Mouse (Mus musculus): Measurements from ENCODE around the gene Stk38l.

DNA sequence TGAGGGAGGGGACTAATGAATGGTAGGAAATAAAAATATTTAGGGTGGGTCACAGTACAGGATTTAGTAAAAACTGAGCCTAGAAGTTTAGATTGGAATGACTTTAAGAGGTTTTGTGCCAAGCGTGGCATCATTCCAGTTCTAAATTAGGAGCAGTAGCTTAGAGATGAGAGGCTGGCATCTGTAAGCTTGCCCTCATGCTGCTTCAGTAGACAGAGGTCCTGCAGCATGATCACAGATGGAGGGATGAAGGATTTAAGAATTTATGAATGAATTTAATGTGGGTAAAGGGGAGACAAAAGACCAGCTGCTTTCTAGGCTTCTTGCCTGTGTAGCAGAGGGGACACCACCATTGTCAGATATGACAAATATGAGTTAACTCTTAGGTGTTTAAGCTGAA lies 14.1 kb downstream of the Stk38l start:
- no peak for TF ChIP-seq CTCF (IDR thresholded peaks at IDR 0.05)
- TF ChIP-seq EP300 (IDR thresholded peaks at IDR 0.05): no peak
